7 mouse cellular contexts compared by ENCODE assay signal in the genomic region with DNA sequence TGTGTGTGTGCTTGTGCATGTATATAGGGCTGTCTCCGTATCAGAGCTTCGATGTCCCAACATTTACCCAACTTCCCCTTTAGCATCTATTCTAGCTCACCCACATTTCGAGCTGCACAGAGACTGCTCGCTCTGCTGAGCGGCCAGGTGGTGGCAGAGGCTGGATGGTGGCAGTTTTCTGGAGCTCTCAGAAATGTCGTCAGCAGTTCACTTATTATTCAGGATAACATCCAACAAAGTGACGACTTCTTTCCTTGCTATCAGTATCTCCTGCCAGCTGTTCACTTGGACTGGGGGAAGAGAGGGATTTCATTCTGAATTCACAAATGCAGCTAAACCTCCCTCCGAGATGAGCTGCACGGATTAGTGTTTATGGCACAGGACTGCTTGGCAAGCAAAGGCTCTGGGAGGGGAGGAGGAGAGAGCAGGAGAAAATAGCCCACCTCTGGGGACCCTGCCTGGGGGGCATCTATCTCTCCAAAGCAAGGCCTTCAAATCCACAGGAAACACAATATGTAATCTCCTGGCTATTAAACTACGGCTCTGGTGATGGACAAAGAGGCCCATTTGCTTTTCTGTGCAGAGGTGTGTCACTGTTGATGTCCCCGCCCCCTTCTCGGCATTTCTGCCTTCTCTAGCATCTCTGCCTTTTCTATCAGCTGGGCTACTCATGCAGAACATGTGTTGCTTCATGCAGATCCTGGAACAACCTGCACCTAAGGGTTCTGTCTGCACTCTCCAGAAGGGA.
DNase-seq lines count a peak whose midpoint lies in the region; ATAC-seq lines count a peak whose summit lies in the region.

No protein-coding gene starts in this region.

- no peak overlapping the region; the same call in 1 of the 2 replicates for H3K4me2 ChIP-seq in embryonic facial prominence, embryonic 14.5 days (ENCODE audit: low read depth, low read length)
- peak overlapping the region; percentile 26 for H3K4me2 ChIP-seq in neural tube, embryonic 15.5 days
- no peak overlapping the region for H3K4me2 ChIP-seq in liver, embryonic 11.5 days

- ATAC-seq in embryonic facial prominence, embryonic 14.5 days (ENCODE audit: low read depth), result 0 out of 2 replicates have a peak, but pooled peaks have one; percentile 18
- ATAC-seq in neural tube, embryonic 15.5 days (ENCODE audit: low FRiP score), result peak; percentile 65
- ATAC-seq in inflammation-experienced regulatory T-cells, adult 6 months, result no peak
- no peak for ATAC-seq in liver, embryonic 11.5 days (replicated peaks; ENCODE audit: low FRiP score)

- H3K27ac ChIP-seq in embryonic facial prominence, embryonic 14.5 days (replicated peaks; ENCODE audit: low read depth, low read length), result no peak overlapping the region
- H3K27ac ChIP-seq in neural tube, embryonic 15.5 days (replicated peaks), result peak overlapping the region; percentile 80
- H3K27ac ChIP-seq in liver, embryonic 11.5 days (ENCODE audit: low read depth, low read length), result no peak overlapping the region

- no peaks in the 10 kb centered on the region for H3K9me3 ChIP-seq in embryonic facial prominence, embryonic 14.5 days (ENCODE audit: control insufficient read depth, low read length)
- no peaks in the 10 kb centered on the region for H3K9me3 ChIP-seq in neural tube, embryonic 15.5 days (replicated peaks)
- H3K9me3 ChIP-seq in liver, embryonic 11.5 days (ENCODE audit: control insufficient read depth, low read length), result no peaks in the 10 kb centered on the region

- 28% methylated on average over 12 of the region's 12 CpGs for WGBS in embryonic facial prominence, embryonic 14.5 days
- WGBS in neural tube, embryonic 15.5 days, result 19% methylated on average over 12 of the region's 12 CpGs
- 60% methylated on average over 12 of the region's 12 CpGs for WGBS in liver, embryonic 11.5 days

- no peak overlapping the region for H3K4me3 ChIP-seq in embryonic facial prominence, embryonic 14.5 days (ENCODE audit: low read depth, low read length)
- no peak overlapping the region for H3K4me3 ChIP-seq in neural tube, embryonic 15.5 days (replicated peaks)
- no peak overlapping the region for H3K4me3 ChIP-seq in liver, embryonic 11.5 days (ENCODE audit: low read depth, low read length)

- H3K36me3 ChIP-seq in embryonic facial prominence, embryonic 14.5 days (ENCODE audit: control insufficient read depth, insufficient read depth, low read length), result no peaks in the 10 kb centered on the region
- H3K36me3 ChIP-seq in neural tube, embryonic 15.5 days, result no peaks in the 10 kb centered on the region
- no peaks in the 10 kb centered on the region for H3K36me3 ChIP-seq in liver, embryonic 11.5 days (ENCODE audit: control insufficient read depth, insufficient read depth, low read length)

- peak; percentile 50 for DNase-seq in embryonic facial prominence, embryonic 14.5 days (ENCODE audit: low spot score)
- peak; percentile 49 to 80 for DNase-seq in frontal cortex, adult 2 months (ENCODE audit: extremely low spot score in 1 of 2, low spot score in 1 of 2)
- peak; percentile 53 for DNase-seq in left cerebral cortex, adult 11 months (ENCODE audit: low spot score)
- DNase-seq in adrenal gland, postnatal 10 days, result no peak
- no peak for DNase-seq in liver, embryonic 11.5 days (ENCODE audit: low spot score)

- H3K9ac ChIP-seq in embryonic facial prominence, embryonic 14.5 days (ENCODE audit: low read depth, low read length), result no peak overlapping the region
- H3K9ac ChIP-seq in neural tube, embryonic 15.5 days (replicated peaks), result 0 out of 2 replicates have a peak overlapping the region, but pooled peaks have one; percentile 15
- H3K9ac ChIP-seq in liver, embryonic 11.5 days (ENCODE audit: low read depth, low read length), result no peak overlapping the region

- no peaks in the 10 kb centered on the region for H3K4me1 ChIP-seq in embryonic facial prominence, embryonic 14.5 days (ENCODE audit: control insufficient read depth, insufficient read depth, low read length)
- peaks cover 25% of the 10 kb centered on the region for H3K4me1 ChIP-seq in neural tube, embryonic 15.5 days
- no peaks in the 10 kb centered on the region for H3K4me1 ChIP-seq in liver, embryonic 11.5 days (replicated peaks; ENCODE audit: control insufficient read depth, insufficient read depth, low read length)

- H3K27me3 ChIP-seq in embryonic facial prominence, embryonic 14.5 days (replicated peaks; ENCODE audit: control insufficient read depth, insufficient read depth, low read length), result no peaks in the 10 kb centered on the region
- no peaks in the 10 kb centered on the region for H3K27me3 ChIP-seq in neural tube, embryonic 15.5 days (replicated peaks)
- no peaks in the 10 kb centered on the region for H3K27me3 ChIP-seq in liver, embryonic 11.5 days (replicated peaks; ENCODE audit: control insufficient read depth, insufficient read depth, low read length)

Comparison
In these comparisons a context has a peak if more than half of its experiments do, and no peak if none do; other contexts are left out.
1. ATAC-seq: peak in embryonic facial prominence, embryonic 14.5 days (single experiment) and neural tube, embryonic 15.5 days (single experiment); none in inflammation-experienced regulatory T-cells, adult 6 months (single experiment) and liver, embryonic 11.5 days (single experiment).
2. DNase-seq: peak in embryonic facial prominence, embryonic 14.5 days (single experiment), frontal cortex, adult 2 months (2 of 2) and left cerebral cortex, adult 11 months (single experiment); none in adrenal gland, postnatal 10 days (single experiment) and liver, embryonic 11.5 days (single experiment).